Mouse (Mus musculus) ES-E14 (cell line): ENCODE data around the gene Atad1. TPM values are rescaled to one million over a fixed set of nuclear protein-coding genes. Genes with fewer than 3 reads are reported as not detected.

Source experiments
- DNase-seq: peaks from one replicate; pipeline ENCODE4 v3.0.0-alpha.2; 2013; ENCODE audit warnings: low read depth, low spot score
- H3K27ac ChIP-seq: 2 replicates; pipeline ENCODE4 v1.5.1; 2012; ENCODE audit warnings: low read depth, mild to moderate bottlenecking, low read length, moderate library complexity, mixed read lengths; ENCODE audit not compliant: poor library complexity, insufficient read depth, severe bottlenecking
- H3K36me3 ChIP-seq: 2 replicates; pipeline ENCODE4 v1.6.1; 2012; ENCODE audit warnings: mild to moderate bottlenecking, low read length, moderate library complexity, mixed read lengths; ENCODE audit not compliant: control insufficient read depth, poor library complexity, insufficient read depth, severe bottlenecking
- H3K4me1 ChIP-seq, 2 experiments: fragments of 150-350 bp in 1 of 2; sonication (generic) in 1 of 2; 2 replicates each; pipeline ENCODE4 v1.6.1; 2012; ENCODE audit warnings: low read length in 2 of 2, mild to moderate bottlenecking in 1 of 2, mixed read lengths in 1 of 2; ENCODE audit not compliant: control insufficient read depth in 2 of 2, insufficient read depth in 2 of 2, poor library complexity in 1 of 2
- H3K4me3 ChIP-seq, 2 experiments: fragments of 150-350 bp in 1 of 2; sonication (generic) in 1 of 2; 2 replicates each; pipeline ENCODE4 v1.5.1; 2012; ENCODE audit warnings: low read length in 2 of 2, low read depth in 1 of 2, mild to moderate bottlenecking in 1 of 2, mixed read lengths in 1 of 2; ENCODE audit not compliant: insufficient read depth in 1 of 2, poor library complexity in 1 of 2, severe bottlenecking in 1 of 2
- H3K9ac ChIP-seq: 2 replicates; pipeline ENCODE4 v1.6.1; 2012; ENCODE audit warnings: low read depth, mild to moderate bottlenecking, low read length, mixed read lengths; ENCODE audit not compliant: poor library complexity, insufficient read depth, severe bottlenecking
- H3K9me3 ChIP-seq: fragments of 150-350 bp; sonication (generic); 2 replicates; pipeline ENCODE4 v1.6.1; 2012; ENCODE audit warnings: low read depth, mild to moderate bottlenecking, low read length; ENCODE audit not compliant: control insufficient read depth, insufficient read depth
- CHD2 ChIP-seq: IDR thresholded peaks from 2 replicates; pipeline ENCODE4 v1.6.1; 2014; ENCODE audit warnings: mild to moderate bottlenecking, low read depth, low read length, inconsistent platforms
- HCFC1 ChIP-seq: IDR thresholded peaks from 2 replicates; pipeline ENCODE4 v1.6.1; 2012; ENCODE audit warnings: low read length, inconsistent platforms, borderline replicate concordance; ENCODE audit not compliant: insufficient read depth
- MAFK ChIP-seq: IDR thresholded peaks from 2 replicates; pipeline ENCODE4 v1.6.1; 2014; ENCODE audit warnings: mild to moderate bottlenecking, low read depth, low read length, inconsistent platforms; ENCODE audit not compliant: insufficient read depth
- ZC3H11A ChIP-seq: IDR thresholded peaks from 2 replicates; pipeline ENCODE4 v1.6.1; 2012; ENCODE audit warnings: low read depth, mild to moderate bottlenecking, inconsistent platforms, low read length, borderline replicate concordance
- ZNF384 ChIP-seq: IDR thresholded peaks from 2 replicates; pipeline ENCODE4 v1.6.1; 2012; ENCODE audit warnings: low read depth, low read length, inconsistent platforms
- in situ Hi-C, 2 experiments: fragments of 600-800 bp; cut with MboI; formaldehyde crosslinking; loops; one replicate each; pipeline ENCODE4 v1.15.1; 2025; ENCODE audit warnings: low sequenced_read_pairs in 2 of 2, inconsistent platforms in 1 of 2; ENCODE audit not compliant: unreplicated experiment in 2 of 2
- total RNA-seq: library from RNA; depleted of rRNA; stranded (reverse); fragments of 300-350 nt; gene quantifications from 2 replicates; pipeline ENCODE4 v1.2.3, GENCODE M21; 2012

The Atad1 gene
- total RNA-seq, 1 experiment, result 84.9 TPM

GRCm38 (mm10) chr19:32720319-32720718, 19.3 kb downstream of the Atad1 start:
- H3K27ac ChIP-seq, result no peak overlapping the region
- no peak for DNase-seq
- TF ChIP-seq CHD2 (no peak), ZNF384 (0 out of 2 replicates have a peak, but pooled peaks have one; percentile 53), ZC3H11A (0 out of 2 replicates have a peak, but pooled peaks have one; percentile 19), HCFC1 (no peak), MAFK (no peak)
- H3K4me3 ChIP-seq, result no peak overlapping the region
- in situ Hi-C loops, result loop anchor here (5.0 to 25.0 kb wide), 3 partner anchors 37 to 517 kb away; partner anchors contain the start of gene Pten (in 1 of the 2)
- no peaks in the 10 kb centered on the region for H3K36me3 ChIP-seq
- peaks cover 3 to 15% of the 10 kb centered on the region in 2 experiments for H3K4me1 ChIP-seq
- H3K9me3 ChIP-seq, result no peaks in the 10 kb centered on the region
- H3K9ac ChIP-seq, result no peak overlapping the region

- TF ChIP-seq ZC3H11A (no peak), ZNF384 (peak; percentile 54; the same call in 1 of the 2 replicates)
- Histone ChIP-seq H3K36me3 (no peaks in the 10 kb centered on the region), H3K9me3 (no peaks in the 10 kb centered on the region), H3K4me1 (no peaks in the 10 kb centered on the region), H3K9ac (no peak overlapping the region), H3K27ac (no peak overlapping the region), H3K4me3 (no peak overlapping the region)
- in situ Hi-C loops, result loop anchor here (5.0 to 25.0 kb wide), 3 partner anchors 510 to 645 kb away; no protein-coding TSS in a partner anchor
- no peak for DNase-seq
These were observed 22.0 kb downstream of the Atad1 start for GRCm38 (mm10) chr19:32717590-32717989.

- TF ChIP-seq CHD2, result no peak
- in situ Hi-C loops, result loop anchor here (5.0 to 25.0 kb wide), 3 partner anchors 512 to 647 kb away; no protein-coding TSS in a partner anchor
- Histone ChIP-seq H3K4me1 (no peaks in the 10 kb centered on the region), H3K36me3 (no peaks in the 10 kb centered on the region), H3K4me3 (no peak overlapping the region), H3K9ac (no peak overlapping the region), H3K27ac (no peak overlapping the region), H3K9me3 (no peaks in the 10 kb centered on the region)
- no peak for DNase-seq
These were observed 23.9 kb downstream of the Atad1 start for GRCm38 (mm10) chr19:32715681-32716080.

GRCm38 (mm10) chr19:32715201-32715600, 24.4 kb downstream of the Atad1 start:
- no peak overlapping the region for H3K27ac ChIP-seq
- in situ Hi-C loops, result loop anchor here (5.0 to 25.0 kb wide), 3 partner anchors 512 to 647 kb away; no protein-coding TSS in a partner anchor
- H3K9me3 ChIP-seq, result no peaks in the 10 kb centered on the region
- H3K4me3 ChIP-seq, result no peak overlapping the region
- DNase-seq, result no peak
- peak; percentile 82 for TF ChIP-seq ZC3H11A
- TF ChIP-seq CHD2, result no peak
- H3K4me1 ChIP-seq, result no peaks in the 10 kb centered on the region
- H3K36me3 ChIP-seq, result no peaks in the 10 kb centered on the region
- H3K9ac ChIP-seq, result no peak overlapping the region

GRCm38 (mm10) chr19:32713471-32713870, 26.1 kb downstream of the Atad1 start:
- in situ Hi-C loops, result loop anchor here in 1 of 2 experiments (25.0 kb wide), 1 partner anchor 524 kb away; no protein-coding TSS in a partner anchor
- no peak for DNase-seq

More at GRCm38 (mm10) chr19:32713471-32713870, 26.1 kb downstream of the Atad1 start:
- Histone ChIP-seq H3K4me3 (no peak overlapping the region), H3K9me3 (no peaks in the 10 kb centered on the region), H3K36me3 (peaks cover 3% of the 10 kb centered on the region; the same call in 1 of the 2 replicates), H3K9ac (no peak overlapping the region), H3K4me1 (peaks cover under 1 to 2% of the 10 kb centered on the region in 2 experiments; a peak in 1 of 4 replicates), H3K27ac (no peak overlapping the region)
- no peak for TF ChIP-seq HCFC1
- no peak for TF ChIP-seq CHD2
- TF ChIP-seq ZC3H11A, result no peak
- no peak for TF ChIP-seq MAFK
- TF ChIP-seq ZNF384, result no peak
